Mouse (Mus musculus): ENCODE data around the gene C5ar2. TPM values are rescaled to one million over a fixed set of nuclear protein-coding genes. Genes with fewer than 3 reads are reported as not detected.
"Not testable (repeated sequence)": the region's sequence is repeated elsewhere in the genome, so short reads cannot be mapped to it uniquely, and the experiment has no call there.

C5ar2 gene
- polyA plus RNA-seq, 1 experiment from 2014 or later = not detected

DNA sequence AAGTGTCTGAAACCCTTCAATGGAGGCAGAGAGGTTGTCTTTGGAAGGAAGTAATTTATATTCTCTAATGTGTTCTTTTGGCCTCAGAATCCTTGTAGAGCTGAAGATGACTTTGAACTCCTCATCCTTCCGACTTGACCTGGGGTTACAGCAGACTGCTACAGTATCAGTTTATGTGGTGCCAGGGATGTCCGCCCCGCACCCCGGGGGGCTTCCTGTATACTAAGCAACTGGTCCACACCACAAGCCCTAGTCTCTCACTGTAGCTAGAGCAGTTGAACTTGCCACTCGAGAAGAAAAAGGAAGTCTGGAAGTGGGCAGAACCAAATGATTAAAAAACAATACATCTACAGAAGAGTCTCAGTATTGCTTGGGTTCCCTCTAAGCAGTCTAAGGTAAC is 19.9 kb upstream of the C5ar2 start:
- no peaks in the 10 kb centered on the region for H3K27me3 ChIP-seq (ENCODE audit: control insufficient read depth, insufficient read depth, low read length)
- H3K27ac ChIP-seq (replicated peaks; ENCODE audit: low read depth, low read length) = no peak overlapping the region
- peaks cover 5% of the 10 kb centered on the region; the same call in 1 of the 2 replicates for H3K9me3 ChIP-seq (ENCODE audit: control insufficient read depth, low read length)
- WGBS = 80% methylated on average over 5 of the region's 5 CpGs
- H3K4me2 ChIP-seq (ENCODE audit: low read length) = no peak overlapping the region
- no peak for ATAC-seq (ENCODE audit: low FRiP score, low TSS enrichment)
- H3K36me3 ChIP-seq (ENCODE audit: control insufficient read depth, insufficient read depth, low read length) = no peaks in the 10 kb centered on the region
- H3K4me3 ChIP-seq (replicated peaks; ENCODE audit: low read depth, low read length) = no peak overlapping the region
- H3K9ac ChIP-seq (replicated peaks; ENCODE audit: low read length) = no peak overlapping the region
- no peaks in the 10 kb centered on the region for H3K4me1 ChIP-seq (ENCODE audit: control insufficient read depth, insufficient read depth, low read length)
- DNase-seq = no peak

DNA sequence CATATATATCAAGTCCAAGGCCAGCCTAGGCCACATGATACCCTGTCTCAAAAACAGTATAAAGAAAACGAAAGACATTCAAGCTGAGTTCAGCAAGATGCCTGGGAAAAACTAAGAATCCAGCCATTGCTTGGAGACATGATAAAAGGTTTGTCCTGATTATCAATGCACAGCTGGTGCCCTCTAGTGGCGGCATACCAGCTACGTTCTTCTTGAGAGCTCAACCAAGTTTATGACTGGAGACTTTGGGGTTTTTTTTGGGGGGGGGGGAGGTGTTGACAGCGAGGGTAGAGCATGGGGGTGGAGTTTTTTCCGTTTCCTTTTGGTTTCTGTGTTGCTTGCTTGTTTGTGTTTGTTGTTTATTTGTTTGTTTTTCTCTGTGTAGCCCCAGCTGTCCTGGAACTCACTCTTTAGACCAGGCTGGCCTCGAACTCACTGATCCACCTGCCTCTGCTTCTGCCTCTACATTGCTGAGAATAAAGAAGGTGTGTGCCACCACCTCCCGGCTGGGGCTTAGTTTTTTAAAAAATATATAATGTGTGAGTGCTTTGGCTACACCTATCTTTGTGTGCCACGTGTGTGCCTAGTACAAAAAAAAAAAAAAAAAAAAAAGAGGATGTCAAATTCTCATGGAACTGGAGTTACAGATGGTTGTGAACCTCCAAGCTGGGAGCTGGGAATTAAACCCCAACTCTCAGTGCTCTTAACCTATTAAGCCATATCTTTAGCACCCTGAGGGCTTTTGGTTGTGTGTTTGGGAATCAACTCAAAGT is 19.2 kb upstream of the C5ar2 start:
- Histone ChIP-seq H3K4me2 (ENCODE audit: low read length) (no peak overlapping the region), H3K27ac (replicated peaks; ENCODE audit: low read depth, low read length) (no peak overlapping the region), H3K4me3 (replicated peaks; ENCODE audit: low read depth, low read length) (no peak overlapping the region), H3K36me3 (ENCODE audit: control insufficient read depth, insufficient read depth, low read length) (no peaks in the 10 kb centered on the region), H3K27me3 (ENCODE audit: control insufficient read depth, insufficient read depth, low read length) (no peaks in the 10 kb centered on the region), H3K4me1 (ENCODE audit: control insufficient read depth, insufficient read depth, low read length) (no peaks in the 10 kb centered on the region), H3K9me3 (ENCODE audit: control insufficient read depth, low read length) (peaks cover 5% of the 10 kb centered on the region; the same call in 1 of the 2 replicates), H3K9ac (replicated peaks; ENCODE audit: low read length) (no peak overlapping the region)
- WGBS = 33% methylated on average over 8 of the region's 8 CpGs
- DNase-seq (peak; percentile 86), ATAC-seq (ENCODE audit: low FRiP score, low TSS enrichment) (no peak)

DNA sequence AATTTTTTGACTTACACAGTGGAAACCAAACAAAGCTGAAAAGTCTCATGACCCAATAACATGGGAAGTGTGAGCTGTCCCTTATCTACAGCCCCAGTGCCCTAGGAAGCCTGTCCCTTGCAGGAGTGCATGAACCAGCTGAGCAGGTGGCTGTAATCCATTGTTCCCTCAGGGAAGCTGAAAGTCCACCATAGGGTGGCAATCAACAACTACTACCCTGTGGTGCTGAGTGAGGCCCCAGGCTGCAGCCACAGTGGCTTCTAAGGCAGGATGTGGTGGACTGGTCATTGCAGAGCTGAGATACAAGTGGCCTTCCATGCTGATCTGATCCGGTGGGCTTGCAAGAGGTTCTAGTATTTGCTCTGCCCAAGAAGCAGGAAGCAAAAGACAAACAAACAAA is 17.1 kb upstream of the C5ar2 start:
- ATAC-seq (ENCODE audit: low FRiP score, low TSS enrichment) = no peak
- H3K9ac ChIP-seq (replicated peaks; ENCODE audit: low read length) = no peak overlapping the region
- 82% methylated on average over 1 of the region's 1 CpGs for WGBS
- no peak overlapping the region for H3K4me3 ChIP-seq (replicated peaks; ENCODE audit: low read depth, low read length)
- H3K27me3 ChIP-seq (ENCODE audit: control insufficient read depth, insufficient read depth, low read length) = no peaks in the 10 kb centered on the region
- no peak overlapping the region for H3K27ac ChIP-seq (replicated peaks; ENCODE audit: low read depth, low read length)
- H3K9me3 ChIP-seq (ENCODE audit: control insufficient read depth, low read length) = peaks cover 5% of the 10 kb centered on the region; the same call in 1 of the 2 replicates
- no peak for DNase-seq
- no peaks in the 10 kb centered on the region for H3K36me3 ChIP-seq (ENCODE audit: control insufficient read depth, insufficient read depth, low read length)
- no peak overlapping the region for H3K4me2 ChIP-seq (ENCODE audit: low read length)
- no peaks in the 10 kb centered on the region for H3K4me1 ChIP-seq (ENCODE audit: control insufficient read depth, insufficient read depth, low read length)

DNA sequence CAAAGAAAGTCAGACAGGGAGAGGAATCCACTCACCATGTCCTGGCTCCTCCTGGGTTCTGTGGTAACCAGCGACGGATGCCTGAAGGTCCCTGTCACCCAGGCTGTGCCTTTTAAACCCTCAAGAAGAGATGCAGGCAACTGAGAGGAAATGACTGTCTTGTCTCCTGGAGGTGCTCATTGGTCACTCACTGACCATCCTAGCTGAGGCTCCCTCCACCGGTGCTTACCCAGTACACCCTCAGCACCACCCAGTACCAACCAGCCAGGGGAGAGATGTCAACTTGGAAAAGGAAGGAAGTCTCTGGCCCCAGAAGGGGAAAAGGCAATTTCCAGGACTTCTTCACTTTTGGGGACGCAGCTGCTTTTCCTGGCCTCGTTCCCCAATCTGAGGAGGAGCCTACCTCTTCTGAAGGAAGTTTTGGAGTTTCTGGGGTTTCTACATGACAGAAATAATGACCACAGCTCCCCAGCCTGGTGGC is 15.2 kb upstream of the C5ar2 start, which contains the start of gene C5ar1:
Gene C5ar1, minus strand, starts transcription at position 431 of the 481 bp plus-strand sequence.
- no peak for ATAC-seq (ENCODE audit: low FRiP score, low TSS enrichment)
- H3K9me3 ChIP-seq (ENCODE audit: control insufficient read depth, low read length) = no peaks in the 10 kb centered on the region
- H3K4me1 ChIP-seq (ENCODE audit: control insufficient read depth, insufficient read depth, low read length) = no peaks in the 10 kb centered on the region
- WGBS = 91% methylated on average over 5 of the region's 5 CpGs
- H3K9ac ChIP-seq (replicated peaks; ENCODE audit: low read length) = no peak within 1 kb of the TSS
- no peak within 1 kb of the TSS for H3K4me3 ChIP-seq (replicated peaks; ENCODE audit: low read depth, low read length)
- DNase-seq = no peak
- no peak within 1 kb of the TSS for H3K27ac ChIP-seq (replicated peaks; ENCODE audit: low read depth, low read length)
- no peaks in the 10 kb centered on the region for H3K36me3 ChIP-seq (ENCODE audit: control insufficient read depth, insufficient read depth, low read length)
- no peak within 1 kb of the TSS for H3K4me2 ChIP-seq (ENCODE audit: low read length)
- H3K27me3 ChIP-seq (ENCODE audit: control insufficient read depth, insufficient read depth, low read length) = no peaks in the 10 kb centered on the region

DNA sequence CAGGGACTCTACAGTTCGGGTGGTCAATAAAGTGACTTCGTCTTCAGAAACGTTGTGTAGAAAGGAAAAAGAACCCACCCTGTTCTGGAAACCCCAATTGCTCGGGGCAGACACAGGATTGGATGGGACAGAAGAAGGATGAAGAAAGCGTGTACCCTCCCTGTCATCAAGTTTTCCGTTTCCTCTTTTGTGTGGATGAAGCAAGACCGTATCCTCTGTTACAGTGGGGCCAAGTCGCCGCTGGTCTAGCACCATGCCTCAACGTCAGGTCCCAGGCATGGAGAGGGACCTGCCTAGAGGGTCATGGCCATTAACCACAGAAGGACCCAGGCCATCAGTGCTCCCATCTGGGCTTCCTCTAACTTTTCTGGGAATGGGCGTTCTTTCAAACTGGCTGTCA is 13.9 kb upstream of the C5ar2 start:
- H3K9ac ChIP-seq (replicated peaks; ENCODE audit: low read length) = no peak overlapping the region
- no peaks in the 10 kb centered on the region for H3K36me3 ChIP-seq (ENCODE audit: control insufficient read depth, insufficient read depth, low read length)
- no peak for DNase-seq
- no peak overlapping the region for H3K27ac ChIP-seq (replicated peaks; ENCODE audit: low read depth, low read length)
- H3K4me3 ChIP-seq (replicated peaks; ENCODE audit: low read depth, low read length) = no peak overlapping the region
- ATAC-seq (ENCODE audit: low FRiP score, low TSS enrichment) = no peak
- WGBS = 93% methylated on average over 11 of the region's 11 CpGs
- no peaks in the 10 kb centered on the region for H3K4me1 ChIP-seq (ENCODE audit: control insufficient read depth, insufficient read depth, low read length)
- H3K27me3 ChIP-seq (ENCODE audit: control insufficient read depth, insufficient read depth, low read length) = no peaks in the 10 kb centered on the region
- no peak overlapping the region for H3K4me2 ChIP-seq (ENCODE audit: low read length)
- H3K9me3 ChIP-seq (ENCODE audit: control insufficient read depth, low read length) = no peaks in the 10 kb centered on the region

DNA sequence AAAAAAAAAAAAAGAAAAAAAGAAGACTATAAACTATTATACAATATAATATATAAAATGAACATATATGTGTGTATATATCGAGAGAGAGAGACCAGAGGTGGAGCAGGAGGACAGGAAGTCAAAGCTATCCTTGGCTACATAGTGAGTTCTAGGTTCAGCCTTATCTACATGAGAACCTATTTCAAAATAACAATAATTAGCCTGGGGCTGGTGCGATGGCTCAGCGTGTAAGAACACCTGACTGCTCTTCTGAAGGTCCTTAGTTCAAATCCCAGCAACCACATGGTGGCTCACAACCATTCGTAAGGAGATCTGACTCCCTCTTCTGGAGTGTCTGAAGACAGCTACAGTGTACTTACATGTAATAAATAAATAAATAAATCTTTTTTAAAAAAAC is 12.0 kb upstream of the C5ar2 start:
- not testable (repeated sequence) for H3K4me1 ChIP-seq (ENCODE audit: control insufficient read depth, insufficient read depth, low read length); ATAC-seq (ENCODE audit: low FRiP score, low TSS enrichment); H3K27ac ChIP-seq (replicated peaks; ENCODE audit: low read depth, low read length); H3K4me3 ChIP-seq (replicated peaks; ENCODE audit: low read depth, low read length); H3K9ac ChIP-seq (replicated peaks; ENCODE audit: low read length); H3K9me3 ChIP-seq (ENCODE audit: control insufficient read depth, low read length); DNase-seq; H3K36me3 ChIP-seq (ENCODE audit: control insufficient read depth, insufficient read depth, low read length); H3K27me3 ChIP-seq (ENCODE audit: control insufficient read depth, insufficient read depth, low read length); H3K4me2 ChIP-seq (ENCODE audit: low read length)
- 79% methylated on average over 4 of the region's 4 CpGs for WGBS

DNA sequence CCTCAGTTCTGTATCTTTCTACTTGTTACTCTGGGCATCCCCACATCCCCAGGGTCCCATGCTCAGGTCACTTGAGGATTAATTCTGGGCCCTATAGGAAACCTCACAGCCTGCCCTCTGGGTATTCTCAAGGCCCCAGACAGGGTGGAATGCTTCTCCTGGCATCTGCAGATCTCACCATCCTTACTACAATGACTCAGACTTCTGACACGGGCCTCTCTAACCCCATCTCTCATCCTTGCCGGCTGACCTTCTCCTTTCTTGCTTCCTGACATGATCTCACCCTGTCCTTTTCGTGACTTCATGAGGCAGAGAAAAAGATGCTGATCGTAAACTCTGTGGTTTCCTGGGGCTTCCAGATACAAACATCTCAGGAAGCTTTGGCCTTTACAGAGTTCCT is 10.2 kb upstream of the C5ar2 start:
- Histone ChIP-seq H3K9me3 (ENCODE audit: control insufficient read depth, low read length) (no peaks in the 10 kb centered on the region), H3K36me3 (ENCODE audit: control insufficient read depth, insufficient read depth, low read length) (no peaks in the 10 kb centered on the region), H3K27me3 (ENCODE audit: control insufficient read depth, insufficient read depth, low read length) (no peaks in the 10 kb centered on the region), H3K27ac (replicated peaks; ENCODE audit: low read depth, low read length) (no peak overlapping the region), H3K4me1 (ENCODE audit: control insufficient read depth, insufficient read depth, low read length) (no peaks in the 10 kb centered on the region), H3K4me2 (ENCODE audit: low read length) (no peak overlapping the region), H3K4me3 (replicated peaks; ENCODE audit: low read depth, low read length) (no peak overlapping the region), H3K9ac (replicated peaks; ENCODE audit: low read length) (no peak overlapping the region)
- DNase-seq (no peak), ATAC-seq (ENCODE audit: low FRiP score, low TSS enrichment) (no peak)
- WGBS = 78% methylated on average over 4 of the region's 4 CpGs

DNA sequence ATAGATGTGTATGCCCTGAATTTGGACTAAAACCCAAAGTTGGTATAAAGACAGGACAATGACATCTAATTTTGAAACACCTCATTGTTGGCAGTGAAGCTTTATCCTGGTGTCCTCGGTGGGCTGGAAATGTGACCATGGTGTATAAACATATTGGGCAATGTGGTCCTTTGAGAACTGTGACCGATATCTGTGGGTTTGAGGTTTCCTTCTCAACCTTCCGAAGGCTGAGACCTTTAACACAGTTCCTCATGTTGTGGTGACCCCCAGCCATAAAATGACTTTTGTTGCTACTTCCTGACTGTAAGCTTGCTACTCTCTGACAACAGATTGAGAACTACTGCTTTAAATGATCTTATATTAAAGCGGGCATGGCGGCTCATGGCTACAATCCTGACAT is 6.7 kb upstream of the C5ar2 start:
- no peaks in the 10 kb centered on the region for H3K36me3 ChIP-seq (ENCODE audit: control insufficient read depth, insufficient read depth, low read length)
- H3K9me3 ChIP-seq (ENCODE audit: control insufficient read depth, low read length) = no peaks in the 10 kb centered on the region
- ATAC-seq (ENCODE audit: low FRiP score, low TSS enrichment) = no peak
- H3K4me1 ChIP-seq (ENCODE audit: control insufficient read depth, insufficient read depth, low read length) = no peaks in the 10 kb centered on the region
- H3K27ac ChIP-seq (replicated peaks; ENCODE audit: low read depth, low read length) = no peak overlapping the region
- no peak overlapping the region for H3K4me3 ChIP-seq (replicated peaks; ENCODE audit: low read depth, low read length)
- no peak overlapping the region for H3K4me2 ChIP-seq (ENCODE audit: low read length)
- DNase-seq = no peak
- H3K9ac ChIP-seq (replicated peaks; ENCODE audit: low read length) = no peak overlapping the region
- no peaks in the 10 kb centered on the region for H3K27me3 ChIP-seq (ENCODE audit: control insufficient read depth, insufficient read depth, low read length)
- 91% methylated on average over 5 of the region's 5 CpGs for WGBS

DNA sequence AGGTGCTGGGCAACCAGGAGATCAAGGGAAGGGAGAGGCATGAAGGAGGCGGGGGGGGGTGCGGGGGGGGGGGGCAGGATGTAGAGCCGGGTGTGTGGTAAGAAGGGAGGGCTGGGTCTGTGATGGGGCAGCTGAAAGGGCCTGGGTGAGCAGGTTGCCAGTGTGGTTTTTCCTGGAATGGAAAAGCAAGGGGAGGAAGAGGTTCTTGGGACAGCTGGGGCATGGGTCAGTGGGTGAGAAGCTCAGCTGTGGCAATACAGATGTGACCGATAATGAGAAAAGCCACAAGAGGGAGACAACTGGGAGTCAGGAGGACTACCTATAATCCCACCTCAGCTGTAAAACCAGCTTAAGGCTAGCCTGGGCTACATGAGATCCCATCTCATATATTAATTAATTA is 2.0 kb upstream of the C5ar2 start:
- Histone ChIP-seq H3K9ac (replicated peaks; ENCODE audit: low read length) (no peak overlapping the region), H3K27ac (replicated peaks; ENCODE audit: low read depth, low read length) (no peak overlapping the region), H3K27me3 (ENCODE audit: control insufficient read depth, insufficient read depth, low read length) (no peaks in the 10 kb centered on the region), H3K4me2 (ENCODE audit: low read length) (no peak overlapping the region), H3K9me3 (ENCODE audit: control insufficient read depth, low read length) (no peaks in the 10 kb centered on the region), H3K4me1 (ENCODE audit: control insufficient read depth, insufficient read depth, low read length) (no peaks in the 10 kb centered on the region), H3K36me3 (ENCODE audit: control insufficient read depth, insufficient read depth, low read length) (no peaks in the 10 kb centered on the region), H3K4me3 (replicated peaks; ENCODE audit: low read depth, low read length) (no peak overlapping the region)
- 55% methylated on average over 2 of the region's 4 CpGs for whole genome bisulfite sequencing
- DNase-seq (no peak), ATAC-seq (ENCODE audit: low FRiP score, low TSS enrichment) (no peak)
